Mouse (Mus musculus): Measurements from ENCODE around the gene Zmiz1.

DNA sequence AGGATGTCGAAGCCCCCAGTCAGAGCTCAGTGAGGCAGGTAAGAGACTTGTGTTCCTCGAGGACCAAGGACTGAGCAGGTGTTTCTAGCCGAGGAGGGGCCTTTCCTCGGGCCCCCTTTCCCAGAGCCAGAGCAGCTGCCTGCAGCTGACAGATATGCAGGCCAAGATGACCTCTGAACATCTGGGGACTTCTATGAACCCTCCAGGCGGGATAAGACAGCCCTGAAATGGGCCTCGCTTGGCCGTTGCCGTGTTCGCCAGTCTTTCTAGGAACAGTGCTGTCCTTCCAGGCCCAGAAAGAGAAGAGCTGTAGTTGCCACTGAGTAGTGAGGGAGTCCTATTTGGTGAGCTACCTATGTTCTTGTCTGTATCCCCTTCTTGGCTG, 65.1 kb downstream of the Zmiz1 start:
- TF ChIP-seq MYOD1 (IDR thresholded peaks at IDR 0.05; ENCODE audit: control insufficient read depth, insufficient read length, low read depth) (no peak), CTCF (IDR thresholded peaks at IDR 0.05; ENCODE audit: control insufficient read depth, insufficient read depth, insufficient read length) (no peak), CEBPB (IDR thresholded peaks at IDR 0.05; ENCODE audit: low read depth) (no peak), MAX (IDR thresholded peaks at IDR 0.05) (no peak)

All from C2C12 (cell line).